Mouse (Mus musculus): Measurements from ENCODE around the gene Tyrobp. TPM values are rescaled to one million over a fixed set of nuclear protein-coding genes. Genes with fewer than 3 reads are reported as not detected.
A peak's percentile ranks its signal among the peaks of the same experiment; 100 is the strongest.

The Tyrobp gene
- polyA plus RNA-seq, 1 experiment from 2014 or later: 27.1 TPM

GRCm38 (mm10) chr7:30429327-30429726 lies 15.8 kb downstream of the Tyrobp start:
- no peaks in the 10 kb centered on the region for H3K27me3 ChIP-seq
- H3K9ac ChIP-seq: no peak overlapping the region
- no peak overlapping the region for H3K4me3 ChIP-seq
- H3K36me3 ChIP-seq: 0 out of 2 replicates have a peak, but pooled peaks cover 4% of the 10 kb centered on the region
- no peaks in the 10 kb centered on the region for H3K9me3 ChIP-seq (replicated peaks)
- H3K4me2 ChIP-seq: no peak overlapping the region
- no peaks in the 10 kb centered on the region for H3K4me1 ChIP-seq (replicated peaks)
- H3K27ac ChIP-seq: no peak overlapping the region
- ATAC-seq (replicated peaks; ENCODE audit: insufficient number of reproducible peaks, insufficient read depth, low FRiP score, low read depth): no peak

DNA sequence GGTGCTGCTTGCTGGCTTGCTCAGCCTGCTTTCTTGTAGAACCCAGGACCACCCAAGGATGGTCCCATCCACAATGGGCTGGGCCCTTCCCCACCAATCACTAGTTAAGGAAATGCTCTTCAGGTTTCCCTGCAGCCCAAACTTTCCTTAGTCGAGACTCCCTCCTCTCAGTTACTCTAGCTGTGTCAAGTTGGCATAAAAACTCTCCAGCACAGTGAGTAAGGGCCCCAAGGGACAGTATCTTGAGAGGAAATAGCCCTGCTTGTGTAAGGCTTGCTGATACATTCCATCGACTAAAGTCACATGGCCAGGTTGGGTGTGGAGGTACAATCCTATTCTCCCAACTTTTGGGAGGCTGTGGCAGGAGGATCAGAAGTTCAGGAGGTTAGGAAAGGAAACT lies 16.6 kb downstream of the Tyrobp start:
- no peak overlapping the region for H3K4me2 ChIP-seq
- H3K4me3 ChIP-seq: no peak overlapping the region
- 33% methylated on average over 2 of the region's 2 CpGs for WGBS
- no peak overlapping the region for H3K27ac ChIP-seq
- no peaks in the 10 kb centered on the region for H3K9me3 ChIP-seq (replicated peaks)
- ATAC-seq (replicated peaks; ENCODE audit: insufficient number of reproducible peaks, insufficient read depth, low FRiP score, low read depth): no peak
- H3K4me1 ChIP-seq (replicated peaks): no peaks in the 10 kb centered on the region
- no peak overlapping the region for H3K9ac ChIP-seq
- 0 out of 2 replicates have a peak, but pooled peaks cover 4% of the 10 kb centered on the region for H3K36me3 ChIP-seq
- H3K27me3 ChIP-seq: peaks cover 2% of the 10 kb centered on the region

DNA sequence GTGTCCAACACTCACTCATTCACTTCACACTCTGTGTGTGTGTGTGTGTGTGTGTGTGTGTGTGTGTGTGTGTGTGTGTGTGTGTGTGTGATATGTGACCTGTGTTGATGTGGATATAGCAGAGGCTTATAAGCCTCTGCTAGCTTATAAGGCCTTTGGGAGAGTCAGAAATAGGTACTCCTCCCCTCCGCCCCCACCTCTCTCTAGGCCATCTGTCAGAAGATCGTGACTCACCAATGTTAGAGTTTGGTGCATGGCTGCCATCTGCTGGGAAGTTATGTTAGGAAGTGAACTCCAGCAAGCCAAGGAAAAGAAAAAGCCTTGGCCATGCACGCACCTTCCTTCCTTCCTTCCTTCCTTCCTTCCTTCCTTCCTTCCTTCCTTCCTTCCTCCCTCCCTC lies 18.2 kb downstream of the Tyrobp start:
- Histone ChIP-seq H3K4me1 (replicated peaks) (no peaks in the 10 kb centered on the region), H3K4me3 (no peak overlapping the region), H3K9me3 (replicated peaks) (no peaks in the 10 kb centered on the region), H3K27ac (no peak overlapping the region), H3K9ac (no peak overlapping the region), H3K27me3 (peaks cover 17% of the 10 kb centered on the region), H3K36me3 (no peaks in the 10 kb centered on the region), H3K4me2 (no peak overlapping the region)
- no peak for ATAC-seq (replicated peaks; ENCODE audit: insufficient number of reproducible peaks, insufficient read depth, low FRiP score, low read depth)
- 7% methylated on average over 3 of the region's 3 CpGs for WGBS

DNA sequence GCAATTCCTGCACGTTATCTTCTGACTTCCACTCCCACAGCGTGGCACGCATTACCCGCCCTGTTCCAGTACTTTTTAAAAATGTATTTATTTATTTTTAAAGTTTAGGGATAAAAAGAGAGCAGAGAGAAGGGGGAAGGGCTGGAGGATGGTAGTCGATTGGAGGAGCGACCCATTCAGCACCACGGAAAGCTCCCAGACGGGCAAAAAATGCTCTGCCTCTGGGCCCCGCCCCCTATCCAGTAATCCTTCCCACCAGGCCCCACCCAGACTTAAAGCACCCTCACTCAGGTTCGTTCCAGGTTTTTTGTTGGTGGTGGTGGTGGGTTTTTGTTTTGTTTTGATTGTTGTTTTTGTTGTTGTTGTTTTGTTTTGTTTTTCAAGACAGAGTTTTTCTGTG lies 20.7 kb downstream of the Tyrobp start:
- WGBS: 3% methylated on average over 10 of the region's 10 CpGs
- no peak overlapping the region for H3K9ac ChIP-seq
- ATAC-seq (replicated peaks; ENCODE audit: insufficient number of reproducible peaks, insufficient read depth, low FRiP score, low read depth): no peak
- H3K27ac ChIP-seq: no peak overlapping the region
- no peaks in the 10 kb centered on the region for H3K4me1 ChIP-seq (replicated peaks)
- no peak overlapping the region for H3K4me3 ChIP-seq
- no peaks in the 10 kb centered on the region for H3K9me3 ChIP-seq (replicated peaks)
- peaks cover 33% of the 10 kb centered on the region for H3K27me3 ChIP-seq
- no peak overlapping the region for H3K4me2 ChIP-seq
- H3K36me3 ChIP-seq: no peaks in the 10 kb centered on the region

GRCm38 (mm10) chr7:30434701-30435100 lies 21.1 kb downstream of the Tyrobp start:
- Histone ChIP-seq H3K4me3 (no peak overlapping the region), H3K9ac (no peak overlapping the region), H3K4me1 (replicated peaks) (no peaks in the 10 kb centered on the region), H3K4me2 (no peak overlapping the region), H3K27ac (no peak overlapping the region), H3K36me3 (no peaks in the 10 kb centered on the region), H3K9me3 (replicated peaks) (no peaks in the 10 kb centered on the region), H3K27me3 (peaks cover 37% of the 10 kb centered on the region)
- ATAC-seq (replicated peaks; ENCODE audit: insufficient number of reproducible peaks, insufficient read depth, low FRiP score, low read depth): no peak
- 67% methylated on average over 10 of the region's 10 CpGs for WGBS

- 48% methylated on average over 9 of the region's 9 CpGs for WGBS
- no peak overlapping the region for H3K9ac ChIP-seq
- ATAC-seq (replicated peaks; ENCODE audit: insufficient number of reproducible peaks, insufficient read depth, low FRiP score, low read depth): no peak
- H3K4me3 ChIP-seq: no peak overlapping the region
- peaks cover 42% of the 10 kb centered on the region for H3K27me3 ChIP-seq
- no peaks in the 10 kb centered on the region for H3K4me1 ChIP-seq (replicated peaks)
- no peak overlapping the region for H3K4me2 ChIP-seq
- H3K9me3 ChIP-seq (replicated peaks): no peaks in the 10 kb centered on the region
- no peaks in the 10 kb centered on the region for H3K36me3 ChIP-seq
- H3K27ac ChIP-seq: no peak overlapping the region
Observed at GRCm38 (mm10) chr7:30435156-30435555, 21.6 kb downstream of the Tyrobp start.

DNA sequence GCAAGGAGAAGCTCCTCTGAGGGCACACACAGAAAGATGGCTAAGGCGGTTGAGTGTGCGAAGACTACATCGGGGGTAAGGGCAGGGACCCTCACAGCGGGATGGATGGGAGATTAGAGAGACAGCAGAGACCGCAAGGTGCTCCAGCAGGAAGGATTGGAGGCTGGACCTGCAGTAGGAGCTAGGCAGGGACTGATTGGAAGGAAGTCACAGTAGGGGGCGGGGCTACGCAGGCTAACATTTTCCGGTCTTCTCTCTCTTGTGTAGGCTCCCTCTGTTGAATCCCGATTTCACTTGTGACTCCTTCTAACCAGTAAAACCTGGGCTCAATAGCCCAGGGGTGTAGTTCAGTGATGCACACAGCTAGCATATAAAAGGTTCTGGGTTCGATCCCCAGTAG lies 23.3 kb downstream of the Tyrobp start:
- Histone ChIP-seq H3K9ac (no peak overlapping the region), H3K27ac (no peak overlapping the region), H3K4me3 (no peak overlapping the region), H3K9me3 (replicated peaks) (no peaks in the 10 kb centered on the region), H3K4me1 (replicated peaks) (no peaks in the 10 kb centered on the region), H3K36me3 (no peaks in the 10 kb centered on the region), H3K4me2 (no peak overlapping the region), H3K27me3 (peaks cover 51% of the 10 kb centered on the region)
- WGBS: 20% methylated on average over 10 of the region's 10 CpGs
- no peak for ATAC-seq (replicated peaks; ENCODE audit: insufficient number of reproducible peaks, insufficient read depth, low FRiP score, low read depth)

- Histone ChIP-seq H3K9me3 (replicated peaks) (no peaks in the 10 kb centered on the region), H3K27ac (no peak overlapping the region), H3K27me3 (peaks cover 79% of the 10 kb centered on the region), H3K4me2 (no peak overlapping the region), H3K9ac (no peak overlapping the region), H3K4me1 (replicated peaks) (peaks cover 8% of the 10 kb centered on the region), H3K36me3 (no peaks in the 10 kb centered on the region), H3K4me3 (no peak overlapping the region)
- 75% methylated on average over 13 of the region's 13 CpGs for WGBS
- ATAC-seq (replicated peaks; ENCODE audit: insufficient number of reproducible peaks, insufficient read depth, low FRiP score, low read depth): no peak
Observed at GRCm38 (mm10) chr7:30439734-30440133, 26.2 kb downstream of the Tyrobp start.

GRCm38 (mm10) chr7:30440697-30441096 lies 27.1 kb downstream of the Tyrobp start:
- ATAC-seq (replicated peaks; ENCODE audit: insufficient number of reproducible peaks, insufficient read depth, low FRiP score, low read depth): no peak
- Histone ChIP-seq H3K4me1 (replicated peaks) (peaks cover 13% of the 10 kb centered on the region), H3K27ac (no peak overlapping the region), H3K4me2 (no peak overlapping the region), H3K36me3 (no peaks in the 10 kb centered on the region), H3K9ac (no peak overlapping the region), H3K4me3 (no peak overlapping the region), H3K9me3 (replicated peaks) (no peaks in the 10 kb centered on the region), H3K27me3 (peaks cover 82% of the 10 kb centered on the region)
- WGBS: 20% methylated on average over 5 of the region's 5 CpGs

GRCm38 (mm10) chr7:30443696-30444095 lies 30.1 kb downstream of the Tyrobp start:
- Histone ChIP-seq H3K36me3 (no peaks in the 10 kb centered on the region), H3K4me2 (peak overlapping the region; percentile 95), H3K27ac (no peak overlapping the region), H3K27me3 (peaks cover 80% of the 10 kb centered on the region), H3K4me1 (replicated peaks) (peaks cover 13% of the 10 kb centered on the region), H3K9ac (no peak overlapping the region), H3K9me3 (replicated peaks) (no peaks in the 10 kb centered on the region), H3K4me3 (no peak overlapping the region)
- ATAC-seq (replicated peaks; ENCODE audit: insufficient number of reproducible peaks, insufficient read depth, low FRiP score, low read depth): no peak
- 27% methylated on average over 9 of the region's 9 CpGs for WGBS

DNA sequence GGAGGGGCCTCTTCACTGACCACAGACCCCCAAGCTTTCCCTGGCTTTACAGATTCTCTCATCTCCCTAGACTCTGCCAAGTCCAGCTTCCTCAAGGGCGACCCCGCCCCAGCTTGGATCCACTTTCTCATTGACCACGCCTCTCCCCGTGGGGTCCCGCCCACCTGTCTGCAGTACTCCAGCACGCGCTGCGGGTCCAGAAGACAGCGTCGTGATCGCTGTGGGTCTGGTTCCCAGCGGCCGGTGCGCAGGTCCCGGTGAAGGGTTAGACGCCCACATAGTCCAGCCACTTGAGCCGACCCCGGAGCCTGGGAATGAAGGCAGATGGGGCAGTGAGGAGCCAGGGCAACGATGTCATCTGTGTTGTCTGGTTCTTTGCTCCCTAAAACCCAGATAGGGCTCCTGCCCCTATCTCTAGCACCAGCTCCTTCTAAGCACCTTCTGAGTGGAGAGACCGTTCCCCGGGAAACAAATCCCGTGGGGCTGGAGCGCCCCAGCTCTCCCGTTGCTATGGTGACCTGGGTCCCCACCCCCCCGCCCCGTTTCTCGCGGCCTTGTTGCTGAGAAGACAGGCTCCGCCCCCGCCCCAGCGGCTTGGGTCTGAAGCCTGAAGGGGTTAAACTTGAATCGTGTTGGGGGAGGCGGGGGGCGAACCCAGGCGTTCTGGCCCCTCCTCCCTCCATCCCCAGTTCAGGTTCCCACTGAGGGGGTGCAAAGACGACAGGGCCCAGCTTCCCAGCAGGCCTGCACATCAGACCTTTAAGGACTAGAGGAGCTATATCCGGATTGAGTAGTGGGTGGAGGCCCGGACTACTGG lies 30.8 kb downstream of the Tyrobp start:
- peaks cover 74% of the 10 kb centered on the region for H3K27me3 ChIP-seq
- H3K27ac ChIP-seq: no peak overlapping the region
- H3K9ac ChIP-seq: peak overlapping the region; percentile 58; the same call in 1 of the 2 replicates
- H3K4me1 ChIP-seq (replicated peaks): peaks cover 13% of the 10 kb centered on the region
- WGBS: 1% methylated on average over 38 of the region's 38 CpGs
- ATAC-seq (replicated peaks; ENCODE audit: insufficient number of reproducible peaks, insufficient read depth, low FRiP score, low read depth): 0 out of 2 replicates have a peak, but pooled peaks have one; percentile 21
- H3K9me3 ChIP-seq (replicated peaks): no peaks in the 10 kb centered on the region
- H3K36me3 ChIP-seq: no peaks in the 10 kb centered on the region
- H3K4me2 ChIP-seq: peak overlapping the region; percentile 95
- H3K4me3 ChIP-seq: peak overlapping the region; percentile 66
